Mouse (Mus musculus): ENCODE data around the gene Gm10271.

Gene Gm10271

GRCm38 (mm10) chr10:116972509-116972908 is at the start of gene Gm10271:
Gene Gm10271, minus strand, starts transcription at chr10:116972609.
- DNase-seq (ENCODE audit: low read depth), result no peak

- DNase-seq (ENCODE audit: low read depth), result no peak
Measured at GRCm38 (mm10) chr10:117021020-117021754, 48.8 kb upstream of the Gm10271 start.

- no peak for DNase-seq (ENCODE audit: low read depth)
Measured at GRCm38 (mm10) chr10:117018281-117018840, 46.0 kb upstream of the Gm10271 start.

- DNase-seq (ENCODE audit: low read depth), result no peak
Measured at GRCm38 (mm10) chr10:117014565-117014964, 42.2 kb upstream of the Gm10271 start.

- no peak for DNase-seq (ENCODE audit: low read depth)
Measured at GRCm38 (mm10) chr10:117013689-117014390, 41.4 kb upstream of the Gm10271 start.

GRCm38 (mm10) chr10:117011047-117011446 is 38.6 kb upstream of the Gm10271 start:
- no peak for DNase-seq (ENCODE audit: low read depth)

GRCm38 (mm10) chr10:117009691-117010090 is 37.3 kb upstream of the Gm10271 start:
- no peak for DNase-seq (ENCODE audit: low read depth)

- no peak for DNase-seq (ENCODE audit: low read depth)
Measured at GRCm38 (mm10) chr10:117005707-117006464, 33.5 kb upstream of the Gm10271 start.

GRCm38 (mm10) chr10:117004695-117005094 is 32.3 kb upstream of the Gm10271 start:
- no peak for DNase-seq (ENCODE audit: low read depth)

GRCm38 (mm10) chr10:117000975-117001374 is 28.6 kb upstream of the Gm10271 start:
- no peak for DNase-seq (ENCODE audit: low read depth)

- DNase-seq (ENCODE audit: low read depth), result no peak
Measured at GRCm38 (mm10) chr10:116998716-116999455, 26.5 kb upstream of the Gm10271 start.

- DNase-seq (ENCODE audit: low read depth), result no peak
Measured at GRCm38 (mm10) chr10:116996236-116996600, 23.8 kb upstream of the Gm10271 start.

- no peak for DNase-seq (ENCODE audit: low read depth)
Measured at GRCm38 (mm10) chr10:116995584-116996235, 23.3 kb upstream of the Gm10271 start.

GRCm38 (mm10) chr10:116995162-116995561 is 22.8 kb upstream of the Gm10271 start:
- DNase-seq (ENCODE audit: low read depth), result no peak

GRCm38 (mm10) chr10:116993971-116994370 is 21.6 kb upstream of the Gm10271 start:
- DNase-seq (ENCODE audit: low read depth), result no peak

- DNase-seq (ENCODE audit: low read depth), result no peak
Measured at GRCm38 (mm10) chr10:116986264-116987082, 14.1 kb upstream of the Gm10271 start, which contains the start of gene Best3. Gene Best3, plus strand, starts transcription at chr10:116986314.

- no peak for DNase-seq (ENCODE audit: low read depth)
Measured at GRCm38 (mm10) chr10:116984836-116985235, 12.4 kb upstream of the Gm10271 start.

GRCm38 (mm10) chr10:116982526-116982925 is 10.1 kb upstream of the Gm10271 start:
- no peak for DNase-seq (ENCODE audit: low read depth)

- peak; percentile 27 for DNase-seq (ENCODE audit: low read depth)
Measured at GRCm38 (mm10) chr10:116980888-116981287, 8.5 kb upstream of the Gm10271 start.

- DNase-seq (ENCODE audit: low read depth), result no peak
Measured at GRCm38 (mm10) chr10:116980273-116980672, 7.9 kb upstream of the Gm10271 start.
